Mouse (Mus musculus) ZHBTc4 (cell line): ENCODE data around the gene Psmb5.

ENCODE experiments used
- DNase-seq: peaks from one replicate; pipeline ENCODE4 v3.0.0-alpha.2; 2011; ENCODE audit warnings: low read depth, low spot score

Gene Psmb5

DNA sequence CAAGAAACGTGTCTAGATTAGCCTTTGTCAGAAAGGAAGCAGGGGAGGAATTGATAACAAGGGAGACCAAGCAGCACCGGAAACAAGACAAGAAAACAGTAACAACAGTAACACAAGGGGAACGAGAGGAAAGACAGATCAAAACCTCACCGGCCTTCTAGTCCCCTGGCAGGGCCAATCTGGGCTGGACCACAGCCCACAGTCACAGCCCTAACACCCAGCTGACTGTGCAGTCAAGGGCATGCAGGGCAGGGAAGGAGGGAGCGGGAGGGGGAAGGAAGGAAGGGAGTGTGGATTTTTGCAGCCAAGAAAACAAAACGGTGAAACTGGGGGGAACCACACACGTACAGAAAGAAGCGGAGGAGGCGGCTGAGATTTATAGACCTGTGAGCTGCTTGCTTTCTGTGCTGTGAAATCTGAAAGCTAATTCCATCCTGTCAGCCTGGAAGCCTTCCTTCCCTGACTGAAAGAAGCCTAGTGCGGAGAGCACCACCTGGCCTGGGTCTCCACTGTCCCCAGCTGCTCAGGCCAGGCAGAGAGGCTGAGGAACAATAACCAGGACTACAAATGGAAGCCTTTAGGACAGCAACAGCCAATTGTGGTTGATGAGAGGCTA is 25.4 kb downstream of the Psmb5 start:
- no peak for DNase-seq

DNA sequence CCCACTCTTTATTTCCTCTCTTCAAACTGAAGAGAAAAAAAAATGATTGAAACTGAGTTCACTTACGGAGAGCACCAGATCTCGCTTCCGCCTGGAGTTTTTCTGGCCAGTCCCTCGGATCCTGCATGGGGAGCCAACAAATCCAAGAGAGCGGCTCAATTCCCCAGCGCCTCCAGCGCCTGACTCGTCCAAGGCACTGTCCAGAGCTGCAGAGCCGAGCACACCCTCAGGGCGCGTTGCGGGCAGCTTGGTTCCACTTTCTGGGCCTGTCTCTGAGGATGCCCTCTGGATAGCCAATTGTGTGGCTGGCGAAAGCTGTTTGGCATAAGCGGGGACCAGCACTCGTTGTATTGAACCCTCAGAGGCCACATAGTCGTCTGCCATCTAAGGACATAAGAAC is 26.8 kb downstream of the Psmb5 start:
- DNase-seq = peak; percentile 58

DNA sequence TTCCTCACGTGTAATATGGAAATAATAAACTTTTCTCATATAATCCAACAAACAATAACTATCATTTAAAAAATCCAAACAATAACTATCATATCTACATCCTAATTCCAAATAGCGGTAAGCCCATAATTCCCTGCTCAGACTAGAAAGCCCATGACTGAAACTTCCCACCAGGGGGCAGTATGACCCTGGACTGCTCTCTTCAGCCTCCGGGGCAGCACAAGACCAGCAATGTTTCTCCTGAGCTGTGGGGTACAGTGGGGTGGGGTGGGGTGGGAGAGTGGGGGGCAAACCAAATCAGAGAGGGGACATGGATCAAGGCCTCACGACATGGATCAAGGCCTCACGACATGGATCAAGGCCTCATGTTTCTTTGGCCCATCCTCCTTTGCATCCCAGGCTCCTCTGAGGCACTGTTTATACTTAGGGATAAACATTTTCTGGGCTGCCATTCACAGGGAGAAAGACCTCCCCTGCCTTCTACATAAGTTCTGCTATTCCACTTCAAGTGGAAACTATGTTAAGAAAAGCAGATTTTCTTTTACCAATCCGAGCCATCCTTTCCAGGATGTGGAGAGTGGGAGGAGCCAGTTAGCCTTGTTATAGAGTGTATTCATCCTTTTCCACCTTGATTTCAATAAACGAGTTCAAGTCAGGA is 34.0 kb downstream of the Psmb5 start:
- peak; percentile 80 for DNase-seq

DNA sequence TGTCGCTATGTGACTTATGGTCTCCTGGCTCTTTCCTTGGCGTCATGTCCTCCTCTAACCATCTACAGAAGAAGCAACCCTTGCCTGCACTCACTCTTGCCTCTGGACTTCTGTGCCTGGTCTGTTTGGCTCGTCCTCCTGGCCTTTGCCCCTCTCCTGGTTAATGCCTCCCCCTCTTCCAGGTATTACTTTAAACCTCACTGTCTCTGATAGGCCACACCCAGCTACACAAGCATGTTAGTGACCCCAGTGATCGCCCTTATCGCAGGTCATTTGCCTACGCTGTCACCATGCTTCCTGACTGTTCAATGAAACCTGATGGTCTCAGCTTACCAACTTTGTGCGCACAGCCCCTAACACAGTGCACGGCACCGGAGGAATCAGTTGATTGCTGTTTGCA is 35.3 kb downstream of the Psmb5 start:
- no peak for DNase-seq

DNA sequence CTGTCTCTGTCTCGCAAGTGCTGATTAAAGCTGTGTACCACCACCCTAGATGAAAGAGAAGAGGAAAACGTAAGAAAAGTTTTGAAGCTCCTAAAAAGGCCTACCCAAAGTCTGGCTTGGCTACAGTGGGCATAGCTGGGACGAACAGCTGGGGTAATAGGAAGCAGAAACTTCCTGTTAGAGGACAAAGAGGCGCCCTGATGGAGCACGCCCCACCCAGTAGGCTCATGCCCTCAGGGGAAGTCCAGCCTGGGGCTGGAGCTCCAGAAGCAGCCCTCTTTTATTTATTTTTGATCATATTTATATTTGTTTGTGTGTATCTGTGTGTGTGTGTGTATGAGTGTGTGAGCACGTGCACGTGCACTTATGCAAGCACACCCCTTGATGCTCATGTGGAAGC is 38.2 kb downstream of the Psmb5 start:
- peak; percentile 53 for DNase-seq

DNA sequence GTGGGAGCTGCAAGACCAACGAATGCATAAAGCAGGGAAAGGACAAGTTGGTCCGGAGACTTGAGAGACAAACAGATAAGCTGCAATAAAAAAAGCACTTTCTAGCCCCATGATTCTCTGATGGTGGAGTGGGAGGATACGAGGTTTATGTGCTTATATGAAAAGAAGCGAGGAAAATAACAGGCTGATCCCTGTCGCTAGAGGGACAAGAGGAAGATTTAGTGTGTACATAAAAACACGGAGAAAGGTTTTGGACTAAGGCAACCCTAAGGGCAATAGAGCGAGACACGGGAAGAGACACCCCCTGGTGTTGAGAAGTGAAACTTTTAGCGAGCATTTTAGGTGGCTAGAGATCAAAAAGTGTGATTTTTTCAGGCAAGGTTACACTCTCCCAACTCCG is 39.8 kb downstream of the Psmb5 start:
- DNase-seq = peak; percentile 75

DNA sequence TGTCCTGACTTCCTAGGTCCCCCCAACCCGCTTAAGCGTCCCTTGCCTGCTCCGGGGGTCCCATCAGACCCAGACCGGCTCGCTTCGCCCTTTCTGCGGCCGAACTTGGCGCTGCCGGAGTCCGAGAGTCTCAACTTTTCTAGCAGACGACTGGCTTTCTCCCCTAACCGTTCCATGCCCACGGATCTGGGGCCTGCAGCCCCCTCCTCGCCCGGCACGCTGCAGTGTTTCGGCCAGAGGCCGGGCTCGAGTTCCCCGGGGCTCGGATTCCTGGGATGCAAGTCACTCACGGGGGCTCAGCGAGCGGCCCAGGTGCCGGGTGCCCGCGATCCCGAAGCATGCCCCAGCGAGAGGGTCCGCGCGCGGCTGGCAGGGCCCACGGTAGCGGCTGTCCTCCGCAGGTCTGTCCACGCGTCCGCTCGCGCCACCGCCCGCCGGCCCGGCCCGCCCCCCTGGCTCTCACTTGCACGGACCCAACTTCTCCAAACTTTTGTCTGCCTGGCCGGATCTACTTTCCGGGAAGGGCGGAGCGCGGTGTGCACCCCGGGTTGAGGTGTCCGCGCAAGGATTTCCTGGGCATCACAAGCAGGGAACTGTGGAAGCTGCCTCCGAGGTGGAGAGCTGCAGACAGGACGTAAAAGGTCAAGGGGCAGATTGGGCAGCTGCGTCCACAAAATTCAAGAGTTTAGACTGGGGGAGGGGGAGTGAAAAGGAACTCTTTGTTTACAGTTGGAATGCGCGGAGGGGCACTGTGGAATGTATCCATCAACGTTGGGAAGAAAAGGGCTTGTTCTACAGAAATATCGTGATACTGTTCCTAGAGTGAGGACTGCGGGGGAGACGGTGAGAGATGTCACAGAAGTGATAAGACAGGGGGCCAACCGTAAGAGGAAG is 40.5 kb downstream of the Psmb5 start, which contains the start of gene Ajuba:
TSS of gene Ajuba (minus strand) at position 470 of the 894 bp plus-strand sequence.
- DNase-seq = peak; percentile 96

DNA sequence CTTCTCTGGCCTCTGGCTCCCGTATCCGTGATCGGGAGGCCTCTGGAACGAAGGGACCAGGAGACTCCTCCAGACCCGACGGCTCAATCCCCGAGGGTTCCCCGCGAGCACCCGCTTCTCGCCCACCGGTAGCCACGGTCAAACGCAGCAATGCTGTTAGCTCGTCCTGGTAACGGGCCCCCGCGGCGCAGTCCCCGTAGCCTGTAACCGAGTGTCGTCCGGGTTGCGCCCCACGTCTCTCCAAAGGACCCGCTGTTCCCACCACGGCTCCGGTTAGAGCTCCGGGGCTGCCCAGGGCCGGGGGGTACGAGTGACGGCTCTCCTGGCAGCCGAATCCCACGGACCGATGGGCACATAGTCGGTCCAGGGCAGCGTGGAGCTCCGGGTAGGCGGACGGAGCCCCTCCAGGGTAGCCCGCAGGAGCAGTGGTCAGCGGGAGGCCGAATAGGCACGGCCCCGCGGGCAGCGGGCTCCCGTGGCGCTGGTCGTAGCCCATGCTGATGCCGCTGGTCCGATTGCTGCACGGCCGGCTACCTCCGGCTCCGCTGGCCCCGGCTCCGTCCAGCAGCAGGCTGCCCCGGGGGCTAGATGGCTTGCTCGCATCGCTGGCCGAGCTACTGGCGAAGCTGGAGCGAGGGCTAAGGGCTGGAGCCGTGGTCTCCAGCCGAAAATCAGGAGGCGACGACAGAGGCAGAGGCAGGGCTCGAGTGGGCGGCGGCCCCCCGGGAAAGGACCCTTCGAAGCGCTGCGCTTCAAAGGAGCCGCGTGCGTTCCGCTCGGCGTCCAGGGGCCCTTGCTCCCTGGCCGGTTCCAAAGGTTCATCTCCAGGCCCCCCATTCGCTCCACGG is 41.4 kb downstream of the Psmb5 start:
- DNase-seq = peak; percentile 47

DNA sequence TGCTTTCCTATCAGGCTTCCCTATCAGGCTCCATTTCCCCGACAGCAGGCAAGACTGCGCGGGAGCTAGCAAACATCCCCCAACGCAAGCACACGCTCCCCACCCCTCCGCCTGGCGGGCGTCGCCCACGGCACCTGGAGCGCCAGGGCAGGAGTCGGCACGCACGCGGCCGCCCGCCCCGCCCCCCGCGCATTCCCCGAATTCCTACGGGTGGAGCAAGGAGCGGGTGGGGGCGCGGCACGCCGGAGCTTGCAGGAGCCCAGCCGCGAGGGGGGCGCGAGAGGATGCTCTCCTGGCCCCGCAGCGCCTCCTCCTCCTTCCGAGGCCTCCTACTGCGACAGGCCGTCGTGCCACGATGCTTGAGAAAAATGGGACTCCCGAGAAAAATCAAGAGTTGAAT is 42.2 kb downstream of the Psmb5 start:
- peak; percentile 99 for DNase-seq

DNA sequence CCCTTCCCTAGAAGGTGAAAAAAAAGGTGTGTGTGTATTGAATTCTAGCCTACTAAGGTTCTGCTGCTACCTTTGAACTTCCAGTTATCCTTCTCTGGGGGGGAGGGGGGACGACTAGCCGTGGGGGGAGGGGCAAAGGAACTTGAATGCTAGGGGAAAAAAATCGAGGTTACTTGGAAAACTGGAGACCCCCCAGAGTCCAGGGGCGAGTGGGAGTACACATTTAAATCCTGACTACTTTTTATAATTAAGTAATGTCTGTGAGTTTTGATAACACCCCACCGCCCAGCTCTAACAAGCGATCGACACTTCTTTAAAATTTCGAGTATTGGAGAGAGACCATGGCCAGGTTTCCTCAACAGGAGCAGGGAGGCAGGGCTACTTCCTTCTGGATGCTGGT is 42.8 kb downstream of the Psmb5 start:
- no peak for DNase-seq

DNA sequence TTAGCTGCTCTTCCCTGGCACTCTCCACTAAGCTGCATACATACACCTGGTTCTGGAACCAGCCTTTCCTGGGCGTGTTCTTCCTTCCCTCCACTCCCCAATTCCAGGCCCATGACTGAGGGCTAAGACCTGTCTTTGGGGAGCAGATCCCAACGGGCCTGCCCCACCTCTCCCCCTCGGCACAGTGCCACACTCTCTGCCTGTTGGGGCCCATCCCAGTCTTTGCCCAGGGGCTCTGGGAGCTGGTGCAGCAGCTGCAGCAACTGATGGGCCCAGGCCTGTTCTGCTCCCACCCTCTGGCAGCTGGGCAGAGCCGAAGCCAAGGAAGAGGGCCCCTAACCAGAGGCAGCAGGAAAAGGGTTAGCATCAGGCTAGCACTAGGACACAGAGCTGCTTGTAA is 43.6 kb downstream of the Psmb5 start:
- no peak for DNase-seq

DNA sequence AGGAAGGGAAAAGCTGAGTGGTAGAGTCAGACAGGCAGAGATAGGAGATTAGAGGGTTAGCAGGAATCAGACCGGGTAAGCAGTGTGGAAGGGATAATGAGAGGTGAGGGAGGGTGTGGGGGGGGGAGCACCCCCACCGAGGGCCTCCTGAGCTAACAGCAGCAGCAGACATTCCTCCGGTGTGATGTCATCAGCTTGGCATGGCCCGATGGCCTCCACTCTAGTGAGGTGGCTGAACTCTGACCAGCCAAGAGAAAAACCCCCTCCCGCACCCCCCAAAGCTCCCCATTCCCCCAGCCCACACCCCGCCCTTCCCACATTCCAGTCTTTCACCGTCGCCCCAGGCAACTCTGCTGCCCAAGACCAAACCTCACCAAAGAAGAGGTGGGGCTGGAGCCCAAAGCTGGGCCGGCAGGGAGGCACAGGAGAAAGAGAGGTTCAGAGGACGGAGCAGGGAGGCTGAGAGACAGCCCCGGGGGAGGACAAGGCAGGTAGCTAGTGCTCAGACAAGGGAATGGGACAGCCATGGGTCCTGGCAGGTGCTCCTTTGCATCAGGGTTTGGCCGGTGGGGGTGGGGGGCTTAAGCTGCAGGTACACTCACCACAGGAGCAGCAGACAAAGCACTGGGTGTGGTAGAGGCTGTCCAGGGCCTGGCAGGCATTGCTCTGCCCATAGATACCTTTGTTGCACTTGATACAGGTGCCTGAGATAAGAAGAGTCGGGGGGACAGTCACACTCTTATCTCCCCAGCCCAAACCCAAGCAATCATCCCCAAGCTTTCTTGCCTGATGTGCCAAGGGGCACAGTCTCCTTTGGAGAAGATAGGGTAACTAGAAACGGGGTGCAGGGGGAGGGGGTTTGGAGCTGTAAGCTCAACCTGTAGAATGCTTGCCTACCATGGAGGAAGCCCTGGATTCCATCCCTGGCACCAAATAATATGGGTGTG is 44.8 kb downstream of the Psmb5 start:
- DNase-seq = peak; percentile 83

DNA sequence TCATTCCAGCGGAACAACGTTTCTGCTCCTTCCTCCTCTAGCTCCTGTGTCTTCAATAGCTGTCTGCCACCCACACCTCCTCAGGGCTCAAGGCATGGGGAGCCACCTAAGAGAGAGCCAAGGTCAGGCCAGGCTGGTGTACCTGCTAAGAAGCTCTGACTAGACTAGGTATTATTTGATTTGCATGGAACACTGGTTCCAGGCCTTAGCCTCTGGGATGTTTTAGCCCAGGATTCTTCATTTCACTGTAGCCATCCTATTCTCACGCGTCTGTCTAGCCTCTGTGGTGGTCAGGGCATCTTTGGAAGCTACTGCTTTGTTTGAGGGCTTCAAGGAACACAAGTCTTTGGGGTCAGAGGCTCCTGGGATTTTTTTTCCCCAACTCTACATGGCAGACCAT is 45.7 kb downstream of the Psmb5 start:
- no peak for DNase-seq

DNA sequence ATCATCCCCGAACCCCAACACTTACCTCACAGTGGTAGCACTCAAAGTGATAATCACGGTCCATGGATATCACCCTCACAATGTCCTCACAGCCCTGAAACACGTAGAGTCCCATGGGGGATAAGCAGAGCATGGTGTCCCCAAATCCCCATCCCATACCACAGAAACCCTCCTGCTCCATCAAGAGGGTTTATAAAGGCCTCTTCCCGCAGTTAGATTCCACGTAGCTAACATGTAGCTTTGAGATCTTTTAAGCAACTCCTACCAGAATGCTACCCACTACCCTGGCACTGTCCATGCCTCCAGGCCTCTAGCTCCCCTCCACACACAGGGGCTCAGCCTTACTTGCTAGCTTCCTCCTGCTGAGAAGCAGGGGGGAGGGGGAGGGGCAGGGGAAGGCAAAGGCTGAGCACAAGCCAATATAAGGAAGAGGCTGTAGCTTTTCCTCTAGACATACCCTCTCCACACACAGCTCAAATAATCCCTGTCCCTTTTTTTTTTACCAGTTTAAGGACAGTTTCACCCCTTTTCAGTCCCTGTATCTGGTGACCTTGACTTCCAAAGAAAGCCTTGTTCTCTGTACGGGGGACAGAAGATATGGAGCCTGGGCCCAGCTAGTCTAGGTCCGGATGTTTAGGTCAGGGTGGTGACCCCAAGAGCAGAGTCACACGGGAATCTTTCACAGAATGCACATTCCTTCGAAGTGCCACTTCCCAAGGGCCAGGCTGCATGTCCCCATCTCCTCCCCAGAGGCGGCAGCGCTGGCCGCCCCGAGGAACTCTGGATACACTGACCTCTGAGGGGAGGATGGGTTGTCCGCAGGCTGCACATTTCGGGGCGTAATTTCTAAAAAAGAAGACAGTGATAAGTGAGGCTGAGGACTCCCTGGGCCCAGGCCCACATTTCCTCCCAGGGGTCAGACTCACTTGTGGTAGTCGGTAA is 48.1 kb downstream of the Psmb5 start:
- no peak for DNase-seq

DNA sequence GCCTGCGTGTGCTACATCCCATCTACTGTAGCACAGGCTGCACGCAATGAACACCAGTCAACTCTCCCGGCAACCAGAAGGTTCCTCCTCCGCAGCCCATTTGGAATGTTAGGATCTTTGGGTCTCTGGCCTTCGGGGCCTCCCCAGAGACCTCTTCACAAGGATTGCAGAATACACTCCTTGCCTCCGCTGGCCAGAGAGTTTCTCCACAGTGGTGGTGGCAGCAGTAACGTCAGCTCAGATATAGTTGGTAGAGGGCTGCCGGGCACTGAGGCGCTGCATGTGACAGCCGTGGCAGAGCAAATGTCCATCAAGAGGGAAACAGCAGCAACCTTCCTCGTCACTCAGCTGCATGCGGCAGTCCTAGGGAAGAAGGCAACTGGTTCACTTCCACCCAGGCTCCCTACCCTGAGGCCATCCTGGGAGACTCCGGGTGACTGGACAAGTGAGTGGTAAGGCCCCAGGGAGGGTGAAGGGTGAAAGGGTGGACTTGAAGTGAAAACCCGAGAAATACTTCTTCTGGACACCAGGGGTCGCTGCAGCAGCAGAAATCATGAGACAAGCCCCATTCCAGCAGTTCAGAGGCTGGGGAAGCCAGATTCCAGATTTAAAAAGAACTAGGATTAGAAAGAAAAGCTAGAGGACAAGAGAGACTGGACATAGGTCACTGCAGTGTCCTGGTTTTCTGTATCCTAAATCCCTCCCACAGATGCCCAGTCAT is 49.0 kb downstream of the Psmb5 start:
- peak; percentile 87 for DNase-seq
